Mouse (Mus musculus) brain, embryonic 14.5 days (tissue): ENCODE results near the gene Cfap58. TPM values are rescaled to one million over a fixed set of nuclear protein-coding genes. Genes with fewer than 3 reads are reported as not detected.
A peak's percentile ranks its signal among the peaks of the same experiment; 100 is the strongest.

ENCODE experiments used
- DNase-seq: peaks from one replicate; pipeline ENCODE4 v3.0.0-alpha.2; 2011; ENCODE audit warnings: low read depth
- CTCF ChIP-seq: fragments of 200-500 bp; IDR thresholded peaks from 2 replicates; pipeline ENCODE4 v1.5.1; 2012; ENCODE audit warnings: inconsistent platforms, mild to moderate bottlenecking, moderate library complexity, borderline replicate concordance; ENCODE audit not compliant: insufficient read depth, insufficient read length; ENCODE audit errors: extremely low read depth
- POLR2A ChIP-seq: fragments of 200-500 bp; IDR thresholded peaks from 2 replicates; pipeline ENCODE4 v1.6.1; 2012; ENCODE audit warnings: mild to moderate bottlenecking, inconsistent platforms, borderline replicate concordance; ENCODE audit not compliant: poor library complexity, insufficient read depth, insufficient read length, severe bottlenecking; ENCODE audit errors: extremely low read depth
- polyA plus RNA-seq: library from polyadenylated mRNA; depleted of rRNA; stranded (reverse); fragments of >200 nt; gene quantifications from 2 replicates; pipeline ENCODE4 v1.2.3, GENCODE M21; 2012

Cfap58 gene
- polyA plus RNA-seq, 1 experiment, result 0.62 TPM

DNA sequence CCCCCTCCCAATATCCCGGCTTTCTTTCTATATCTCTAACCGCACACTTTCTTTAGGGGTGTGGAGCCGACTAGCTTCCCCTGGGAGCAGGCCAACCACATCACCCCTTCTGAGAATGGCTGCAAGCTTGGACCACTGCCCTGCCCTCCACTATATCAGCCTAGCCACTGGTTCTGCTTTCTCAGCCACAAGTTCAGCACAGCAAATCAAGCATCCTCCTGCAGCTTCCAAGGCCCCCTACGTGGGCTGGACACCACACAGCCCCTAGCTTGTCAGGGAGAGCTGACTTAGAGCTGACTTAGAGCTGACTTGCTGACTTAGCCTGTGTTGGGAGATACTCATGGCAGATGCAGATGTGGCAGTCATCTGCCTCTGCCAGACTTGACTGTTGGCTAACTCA lies 32.4 kb upstream of the Cfap58 start:
- TF ChIP-seq POLR2A (no peak), CTCF (no peak)
- DNase-seq, result no peak

DNA sequence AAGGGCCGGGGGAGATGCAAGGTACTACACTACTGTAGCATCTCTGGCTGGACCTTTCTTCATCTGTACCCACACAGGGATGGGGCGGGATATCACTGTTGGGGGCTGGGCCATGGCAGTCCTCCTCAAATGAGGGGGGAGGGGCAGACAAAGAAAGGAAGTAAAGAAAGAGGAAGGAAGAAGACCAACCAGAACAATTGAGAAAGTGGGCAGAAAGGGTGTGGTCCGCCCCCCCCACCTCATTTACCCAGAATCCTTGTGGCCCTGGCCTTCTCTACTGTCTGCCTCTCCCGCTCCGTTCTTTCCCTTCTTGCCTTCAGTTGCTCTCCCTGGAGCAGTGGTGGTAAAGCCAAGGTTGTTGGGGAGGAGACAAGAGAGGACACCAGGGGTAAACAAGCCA lies 31.9 kb upstream of the Cfap58 start:
- TF ChIP-seq CTCF, result no peak
- TF ChIP-seq POLR2A, result no peak

GRCm38 (mm10) chr19:47907596-47907995 lies 29.9 kb upstream of the Cfap58 start:
- no peak for TF ChIP-seq POLR2A
- no peak for TF ChIP-seq CTCF
- no peak for DNase-seq

More for the DNA sequence above, 31.9 kb upstream of the Cfap58 start:
- DNase-seq, result no peak

DNA sequence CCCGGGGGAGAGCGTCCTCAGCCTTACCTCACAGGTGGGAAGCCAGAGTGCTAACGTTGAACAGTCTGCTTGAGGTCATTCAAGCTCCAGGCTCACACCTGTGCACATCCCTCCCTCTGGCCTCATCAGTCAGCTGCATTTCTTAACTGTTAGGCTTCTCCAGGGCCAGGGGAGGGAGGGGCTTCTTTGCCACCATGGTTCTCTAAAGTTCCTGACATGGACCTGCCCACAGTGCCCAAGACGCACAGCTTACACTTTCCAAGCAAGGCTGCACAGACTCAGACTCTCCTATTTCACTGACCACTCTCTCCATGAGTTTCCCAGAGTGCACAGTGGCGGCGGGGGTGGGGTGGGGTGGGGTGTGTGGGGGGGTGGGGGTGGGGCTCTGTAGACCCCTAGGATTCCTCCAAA lies 28.5 kb upstream of the Cfap58 start:
- peak; percentile 31 for DNase-seq
- no peak for TF ChIP-seq POLR2A
- no peak for TF ChIP-seq CTCF

DNA sequence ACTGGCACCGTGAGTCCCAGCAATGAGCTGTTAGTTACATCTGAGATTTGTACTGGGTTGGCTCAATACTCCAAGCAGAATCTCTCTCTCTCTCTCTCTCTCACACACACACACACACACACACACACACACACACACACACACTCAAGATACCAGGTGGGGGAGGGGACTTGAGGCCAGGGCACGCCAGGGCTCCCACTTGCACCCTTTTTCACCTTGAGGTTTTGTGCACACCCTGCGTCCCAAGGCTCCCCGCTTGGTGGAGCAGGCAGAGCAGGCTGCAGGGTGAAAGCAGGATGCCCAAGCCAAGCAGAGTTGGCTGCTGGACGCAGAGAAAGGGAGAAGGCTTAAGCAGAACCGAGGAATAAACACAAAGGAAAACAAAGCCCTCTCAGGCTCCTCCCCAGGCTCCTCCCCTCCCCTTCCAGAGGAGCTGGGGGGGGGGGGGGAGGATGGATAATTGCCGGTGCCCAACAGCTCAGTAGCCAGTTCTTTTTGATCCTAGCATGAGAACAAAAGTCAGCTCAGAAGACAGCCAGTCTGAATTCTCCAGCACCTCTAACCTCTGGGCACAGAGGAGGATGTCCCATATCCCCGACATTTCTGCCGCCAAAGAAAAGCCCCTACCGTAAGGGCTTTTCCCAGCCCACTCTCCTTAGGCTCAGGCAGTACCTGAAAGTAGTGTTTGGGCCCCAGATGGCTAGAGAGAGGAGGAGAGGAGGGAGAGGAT lies 27.9 kb upstream of the Cfap58 start:
- peak; percentile 90 for DNase-seq
- TF ChIP-seq CTCF, result no peak
- TF ChIP-seq POLR2A, result peak; percentile 33; the same call in 1 of the 2 replicates

DNA sequence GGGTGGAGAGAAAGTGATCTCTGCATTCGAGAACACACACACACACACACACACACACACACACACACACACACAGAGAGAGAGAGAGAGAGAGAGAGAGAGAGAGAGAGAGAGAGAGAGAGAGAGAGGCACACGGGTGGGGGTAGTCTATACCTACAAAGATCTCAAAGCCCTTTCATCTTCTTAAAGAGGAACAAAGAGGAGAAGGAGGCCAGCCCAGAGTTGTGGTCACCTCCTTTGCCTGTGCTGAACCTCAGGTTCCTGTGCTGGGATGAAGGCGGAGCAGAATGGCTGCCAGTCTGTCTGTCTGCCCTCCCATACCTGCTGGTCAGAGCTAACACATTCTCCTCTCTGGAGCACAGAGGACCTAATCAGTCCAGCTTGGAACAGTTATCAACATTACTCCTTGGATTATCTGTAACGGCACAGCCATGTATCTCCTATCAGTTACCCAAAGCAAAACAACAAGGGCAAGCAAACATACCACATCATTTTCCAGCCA lies 27.3 kb upstream of the Cfap58 start:
- TF ChIP-seq POLR2A (no peak), CTCF (no peak)
- DNase-seq, result no peak

DNA sequence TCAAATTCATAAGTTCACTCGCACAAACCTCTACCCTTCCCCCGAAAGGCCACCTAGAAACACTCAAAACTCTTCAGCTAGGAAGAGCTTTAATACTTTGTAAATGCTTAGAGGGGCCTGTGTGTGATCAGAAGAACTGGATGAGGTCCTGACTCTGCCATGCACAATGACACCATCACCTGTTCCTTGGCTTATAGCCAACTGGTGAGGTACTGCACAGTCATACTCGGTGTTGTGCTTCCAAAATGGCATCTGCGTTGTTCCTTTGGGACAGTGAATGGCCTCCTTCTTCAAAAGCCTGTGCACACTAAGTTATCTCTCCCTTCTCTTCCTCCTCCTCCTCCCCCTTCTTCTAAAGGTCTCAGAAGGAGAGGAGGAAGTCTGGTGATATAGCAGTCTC lies 26.7 kb upstream of the Cfap58 start:
- no peak for DNase-seq
- TF ChIP-seq POLR2A, result no peak
- no peak for TF ChIP-seq CTCF

DNA sequence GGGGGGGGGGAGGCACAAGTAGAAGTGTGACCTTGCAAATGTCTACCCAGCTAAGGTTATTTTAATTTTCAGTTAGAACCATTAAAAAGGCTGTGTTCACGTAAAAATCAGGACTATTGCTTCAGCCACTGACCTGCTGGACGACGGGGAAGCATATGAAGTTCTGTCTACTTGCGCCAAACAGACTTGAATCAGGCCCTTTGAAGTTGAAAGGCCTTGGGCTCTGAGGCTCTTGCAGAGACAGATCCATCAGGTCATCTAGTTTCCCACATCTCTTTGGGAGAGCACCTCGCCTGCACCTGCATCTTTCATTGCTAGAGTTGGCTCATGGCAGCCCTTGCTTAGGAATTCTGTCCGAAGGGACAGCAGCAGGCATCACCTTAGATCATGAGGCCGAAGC lies 24.1 kb upstream of the Cfap58 start:
- TF ChIP-seq CTCF (no peak), POLR2A (no peak)
- no peak for DNase-seq

DNA sequence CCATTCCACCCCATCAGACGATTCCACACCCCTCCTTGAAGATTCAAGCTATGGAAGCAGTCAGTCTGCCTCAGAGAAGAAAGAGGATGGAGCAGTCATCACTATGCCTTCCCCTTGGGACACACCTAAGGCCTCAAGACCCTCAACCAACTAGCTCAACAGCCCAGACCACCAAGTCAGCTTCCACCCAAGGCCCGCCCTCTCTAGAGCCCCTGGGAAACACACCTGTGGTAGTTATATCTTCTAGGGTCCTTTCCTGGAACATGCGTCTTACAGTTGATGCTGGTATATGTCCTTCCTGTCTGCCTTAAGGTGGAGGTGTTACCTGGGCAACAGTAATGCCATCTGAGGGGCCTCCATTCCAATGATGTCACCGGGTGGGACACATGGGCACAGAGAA lies 23.3 kb upstream of the Cfap58 start:
- DNase-seq, result no peak
- TF ChIP-seq POLR2A, result no peak
- no peak for TF ChIP-seq CTCF

- TF ChIP-seq CTCF, result no peak
- no peak for TF ChIP-seq POLR2A
- no peak for DNase-seq
These were observed 22.2 kb upstream of the Cfap58 start for GRCm38 (mm10) chr19:47915251-47915650.

DNA sequence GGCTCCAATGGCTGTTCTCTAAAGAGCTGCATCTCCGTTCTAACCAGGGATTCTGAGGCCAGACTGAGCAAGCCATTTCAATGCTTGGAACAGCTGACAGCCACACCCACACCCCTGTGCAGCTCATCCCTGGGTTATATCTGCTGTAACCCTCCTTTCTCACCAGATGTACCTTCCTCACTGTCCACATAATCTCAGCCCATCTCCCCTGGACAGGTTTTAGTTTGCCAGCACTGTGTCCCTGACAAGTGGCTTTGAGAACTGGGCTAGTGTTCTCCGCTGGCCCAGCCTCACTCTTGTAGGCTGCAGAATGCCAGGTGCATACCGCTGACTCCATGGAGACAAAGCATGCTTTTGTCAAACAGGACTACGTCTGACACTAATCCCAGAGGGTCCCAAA lies 20.1 kb upstream of the Cfap58 start:
- no peak for DNase-seq
- TF ChIP-seq POLR2A, result no peak

DNA sequence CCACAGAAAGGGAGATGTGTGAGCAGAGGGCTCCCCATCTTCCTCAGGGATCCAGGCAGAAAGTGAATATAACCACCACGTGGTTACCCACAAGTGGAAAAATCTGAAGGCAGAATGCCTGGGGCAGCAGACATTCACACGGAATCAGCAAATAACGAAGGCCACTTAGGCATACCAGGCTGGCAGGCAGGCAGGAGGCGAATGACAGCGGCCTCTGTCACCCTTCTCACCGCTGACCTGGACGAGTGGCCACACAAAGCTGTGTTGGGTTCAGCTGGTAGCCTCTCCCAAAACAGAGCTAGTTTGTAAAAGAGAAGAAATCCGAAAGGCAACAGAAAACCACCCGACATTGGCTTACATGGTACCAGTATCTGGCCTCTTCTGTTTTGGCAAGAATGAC lies 19.5 kb upstream of the Cfap58 start:
- DNase-seq, result no peak
- TF ChIP-seq POLR2A (no peak), CTCF (no peak)
